Mouse (Mus musculus) urinary bladder, postnatal 10 days (tissue): ENCODE measurements around the gene 4933402N03Rik.

Experiments
- DNase-seq: peaks from one replicate; pipeline ENCODE4 v3.0.0; 2022; ENCODE audit warnings: low spot score

Gene 4933402N03Rik

DNA sequence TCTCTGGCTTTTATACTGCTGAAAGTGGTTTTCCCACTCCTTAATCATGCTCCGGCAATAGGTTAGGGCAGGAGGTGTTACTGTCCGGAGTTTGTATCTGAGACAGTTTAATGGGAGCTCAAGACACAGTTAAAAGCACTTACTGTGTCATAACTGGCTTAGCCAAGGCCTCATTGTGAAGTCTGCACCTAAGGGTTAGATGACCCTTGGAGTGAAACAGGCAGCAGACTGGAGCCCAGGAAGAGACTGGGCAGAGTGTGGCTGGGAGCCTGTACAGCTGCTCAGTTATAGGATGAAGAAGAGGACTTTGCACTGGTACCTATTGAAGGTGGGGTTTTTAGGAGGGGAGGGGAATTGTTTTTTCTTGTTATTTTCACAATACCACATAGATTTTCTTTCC lies at the start of gene 4933402N03Rik:
TSS of gene 4933402N03Rik (minus strand) at position 101 of the 400 bp plus-strand sequence.
- DNase-seq = no peak

DNA sequence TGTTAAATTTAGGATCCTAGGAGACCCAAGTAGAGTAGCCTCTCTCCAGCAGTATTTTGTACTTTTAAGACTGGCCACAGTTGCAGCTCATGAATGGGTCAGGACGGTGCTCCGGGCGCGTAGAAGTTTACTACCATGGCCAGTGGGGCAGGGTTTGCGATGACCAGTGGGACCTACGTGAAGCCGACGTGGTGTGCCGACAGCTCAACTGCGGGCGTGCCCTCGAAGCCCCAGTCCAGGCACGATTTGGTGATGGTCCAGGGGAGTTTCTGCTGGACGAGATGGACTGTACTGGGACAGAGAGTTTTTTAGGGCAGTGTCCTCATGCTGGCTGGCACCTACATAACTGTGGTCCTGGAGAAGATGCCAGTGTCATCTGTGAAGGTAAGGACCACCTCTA lies 41.9 kb upstream of the 4933402N03Rik start:
- DNase-seq = no peak

DNA sequence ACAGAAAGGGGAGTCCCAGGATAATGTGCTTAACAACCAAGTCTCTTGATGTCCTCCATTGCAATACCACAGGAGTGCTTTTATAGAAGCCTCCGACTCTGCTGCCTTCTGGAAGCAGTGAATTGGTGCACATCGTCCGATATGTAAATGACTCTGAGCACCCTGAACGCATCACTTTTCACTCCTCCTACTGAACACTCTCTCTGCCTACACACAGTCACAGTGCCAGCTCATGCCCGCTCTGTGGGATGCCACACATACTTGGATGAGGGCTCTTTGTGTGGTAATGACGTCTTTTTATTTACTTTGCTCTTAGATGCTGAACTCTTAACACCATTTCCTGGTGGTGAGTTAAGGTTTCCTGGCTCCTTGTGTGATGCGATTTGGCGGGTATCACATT lies 40.9 kb upstream of the 4933402N03Rik start:
- DNase-seq = no peak

DNA sequence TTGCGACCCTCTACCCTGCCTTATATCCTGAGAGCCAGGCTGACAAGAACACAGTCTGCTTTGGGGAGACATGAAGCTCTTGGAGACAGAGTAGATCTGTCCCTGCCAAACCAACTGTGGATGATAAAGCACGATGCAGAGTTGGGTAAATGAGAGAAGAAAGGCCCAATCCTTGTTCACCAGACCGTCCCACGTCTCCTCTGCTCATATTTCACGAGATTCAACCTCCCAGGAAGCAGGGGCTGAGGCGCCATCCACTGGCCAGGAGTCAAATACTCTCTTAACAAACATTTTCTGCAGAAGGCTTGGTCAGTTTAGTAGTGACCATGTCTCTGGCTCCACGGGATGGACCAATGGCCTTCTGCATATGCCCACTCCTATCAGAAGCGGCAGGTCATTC lies 38.2 kb upstream of the 4933402N03Rik start:
- DNase-seq = no peak

DNA sequence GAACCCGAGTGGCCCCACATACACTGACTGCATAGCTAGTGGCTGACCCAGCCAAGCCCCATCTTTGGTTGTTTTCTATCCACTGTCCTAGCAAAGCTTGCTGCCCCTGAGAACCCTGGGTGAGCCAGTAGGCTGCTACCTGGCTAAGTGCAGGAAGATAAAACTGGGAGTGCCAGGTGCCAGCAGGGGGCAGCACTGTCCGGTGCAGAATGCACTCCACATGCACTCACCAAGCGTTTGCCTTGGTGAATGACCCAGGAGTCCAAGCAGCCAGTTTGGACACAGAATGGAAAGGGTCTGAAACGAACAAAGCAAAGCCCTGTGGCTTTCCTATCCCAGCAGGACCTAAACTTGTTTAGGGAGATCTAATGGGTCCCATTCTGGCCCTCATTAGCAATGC lies 36.6 kb upstream of the 4933402N03Rik start:
- DNase-seq = no peak

DNA sequence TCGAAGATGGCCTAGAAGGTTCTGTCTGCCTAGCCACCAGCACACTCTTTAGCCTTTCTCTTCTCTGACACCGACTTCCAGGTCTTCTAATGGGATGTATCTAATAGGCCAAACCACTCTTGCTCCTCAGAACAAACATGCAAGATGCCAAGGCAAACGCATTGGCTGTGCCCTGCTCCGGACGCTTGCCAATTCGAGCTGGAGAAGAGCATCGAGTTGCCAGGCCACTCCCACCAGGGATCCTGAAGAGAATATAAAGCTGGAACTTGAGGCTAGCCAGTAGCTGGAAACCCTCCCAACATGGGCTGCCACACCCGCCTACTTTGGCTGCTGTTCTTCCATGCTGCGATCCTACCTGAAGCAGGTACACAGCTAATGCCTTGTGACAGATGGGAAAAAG lies 28.0 kb upstream of the 4933402N03Rik start, which contains the start of gene 5430419D17Rik:
TSS of gene 5430419D17Rik (plus strand) at position 282 of the 400 bp plus-strand sequence.
- no peak for DNase-seq

DNA sequence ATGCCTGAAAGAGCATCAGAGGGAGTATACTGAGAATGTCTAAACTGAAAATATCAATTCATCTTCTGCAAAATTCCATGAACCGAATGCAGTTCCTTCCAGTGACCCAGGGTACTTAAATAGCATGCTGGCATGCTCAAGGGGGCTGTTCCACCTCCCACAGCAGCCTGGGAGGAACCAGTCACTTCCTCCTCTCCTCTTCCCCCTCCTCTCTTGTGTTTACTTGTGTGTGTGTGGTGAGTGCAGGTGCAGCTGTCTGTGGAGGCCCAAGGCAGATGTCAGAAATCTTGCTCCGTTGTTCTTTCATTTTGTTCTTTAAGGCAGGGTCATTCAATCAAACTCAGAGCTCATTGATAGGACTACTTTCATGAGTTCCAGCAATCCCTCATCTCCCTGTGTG lies 23.0 kb upstream of the 4933402N03Rik start:
- no peak for DNase-seq

DNA sequence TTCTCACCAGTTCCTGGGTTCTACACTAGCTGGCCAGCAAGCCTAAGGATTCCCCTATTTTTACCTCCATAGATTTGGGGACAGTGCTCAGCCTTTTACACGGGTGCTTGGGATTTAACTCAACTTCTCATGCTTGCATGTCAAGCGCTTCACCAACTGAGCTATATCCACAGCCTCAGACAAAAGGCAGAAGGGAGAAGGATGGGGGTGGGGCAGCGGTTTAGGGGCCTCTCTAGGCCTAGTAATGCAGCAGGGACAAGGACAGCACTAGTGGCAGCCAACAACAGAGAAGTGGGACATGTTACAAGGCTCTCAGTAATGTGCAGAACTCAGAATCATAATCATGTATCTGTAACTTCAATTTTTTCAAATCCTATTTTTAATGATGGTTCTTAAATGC lies 21.7 kb upstream of the 4933402N03Rik start:
- no peak for DNase-seq

DNA sequence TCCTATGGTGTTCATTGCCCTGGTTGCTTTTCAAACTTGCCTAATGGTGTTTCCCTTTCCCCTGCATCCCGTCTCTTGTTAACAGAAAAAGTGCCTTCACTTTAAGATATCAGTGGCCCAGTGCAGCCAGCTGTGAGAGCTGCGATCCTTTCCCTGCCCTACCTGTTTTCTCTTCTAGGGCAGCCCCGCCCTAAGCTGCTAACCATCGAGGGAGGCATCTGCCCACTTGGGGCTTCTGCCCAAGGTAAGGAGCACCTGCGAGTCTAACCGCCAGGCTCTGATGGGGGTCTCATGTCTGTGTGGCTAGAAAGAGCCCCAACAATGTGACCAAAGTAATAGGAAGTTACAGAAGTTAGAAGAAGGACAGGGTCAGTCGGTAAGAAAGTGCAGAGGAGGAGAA lies 16.1 kb upstream of the 4933402N03Rik start:
- DNase-seq = no peak

DNA sequence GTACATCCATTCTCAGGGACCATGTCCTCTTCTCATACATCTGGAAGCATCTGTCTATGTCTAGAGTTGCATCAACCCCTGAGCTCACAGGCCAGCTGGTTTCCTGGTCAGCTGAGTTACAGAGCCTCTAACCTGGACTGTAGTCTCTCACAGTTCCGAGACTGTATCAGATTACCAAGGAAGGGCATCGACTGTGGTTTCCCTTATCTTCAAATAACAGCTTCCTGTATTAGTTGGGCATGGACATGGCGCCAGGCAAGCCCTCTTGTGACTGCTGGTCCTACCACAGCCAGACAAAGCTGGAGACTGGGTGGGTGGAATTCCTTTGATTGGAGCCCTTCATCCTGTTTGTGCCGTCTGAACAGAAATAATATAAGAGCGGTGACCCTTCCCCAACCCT lies 6.9 kb upstream of the 4933402N03Rik start:
- no peak for DNase-seq

DNA sequence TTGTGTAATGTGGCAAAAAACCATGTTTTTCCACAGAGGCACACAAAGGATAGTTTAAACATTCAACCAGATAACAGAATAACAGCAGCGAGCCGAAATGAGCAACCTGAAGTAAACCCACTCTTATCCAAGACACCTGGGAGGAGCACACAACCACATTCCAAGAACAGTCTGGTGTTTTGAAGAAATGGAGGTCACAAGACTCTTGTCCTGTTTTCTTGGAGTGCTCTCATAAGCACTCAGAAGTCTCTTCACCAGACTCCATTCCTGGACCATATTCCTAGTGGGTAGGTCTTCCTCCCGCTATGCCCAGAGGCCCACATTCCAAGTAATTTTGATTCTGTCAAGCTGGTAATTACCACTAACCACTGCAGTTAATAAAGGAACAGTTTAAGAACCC lies 4.1 kb upstream of the 4933402N03Rik start:
- DNase-seq = no peak

DNA sequence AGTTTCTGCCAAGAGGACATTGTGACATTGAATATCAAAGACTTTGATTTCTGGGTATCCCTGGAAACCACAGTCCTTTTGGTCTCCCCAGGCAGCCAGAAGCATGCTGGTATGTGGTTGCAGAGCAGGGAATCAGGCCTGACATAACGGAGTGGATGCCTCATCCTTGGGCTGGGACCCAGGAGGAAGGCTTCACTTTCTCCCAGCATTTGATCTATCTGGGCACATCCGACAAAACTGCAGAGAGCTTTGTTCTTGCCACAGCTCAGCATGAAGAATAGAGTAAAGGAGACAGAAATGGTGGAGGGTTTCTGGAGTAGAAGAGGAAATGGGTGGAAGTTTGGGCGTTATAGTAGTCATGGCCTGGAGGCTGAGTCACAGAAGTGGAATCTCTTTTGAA lies 12.9 kb downstream of the 4933402N03Rik start:
- no peak for DNase-seq

DNA sequence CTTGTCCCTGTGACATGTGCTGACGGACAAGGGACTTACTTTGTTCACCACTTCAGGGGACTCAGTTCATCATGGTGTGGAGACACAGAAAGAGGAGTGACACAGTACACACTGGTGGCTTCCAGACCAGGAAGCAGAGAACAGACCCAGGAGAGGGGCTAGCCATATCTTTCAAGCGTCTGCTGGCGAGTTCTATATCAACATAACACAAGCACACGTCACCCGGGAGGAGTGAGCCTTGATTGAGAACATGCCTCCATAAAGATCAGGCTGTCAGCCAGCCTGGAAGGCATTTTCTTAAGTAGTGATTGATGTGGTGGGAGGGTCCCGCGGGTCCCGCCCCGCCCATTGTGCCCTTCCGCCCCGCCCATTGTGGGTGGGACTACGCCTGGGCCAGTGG lies 16.1 kb downstream of the 4933402N03Rik start:
- DNase-seq = no peak

DNA sequence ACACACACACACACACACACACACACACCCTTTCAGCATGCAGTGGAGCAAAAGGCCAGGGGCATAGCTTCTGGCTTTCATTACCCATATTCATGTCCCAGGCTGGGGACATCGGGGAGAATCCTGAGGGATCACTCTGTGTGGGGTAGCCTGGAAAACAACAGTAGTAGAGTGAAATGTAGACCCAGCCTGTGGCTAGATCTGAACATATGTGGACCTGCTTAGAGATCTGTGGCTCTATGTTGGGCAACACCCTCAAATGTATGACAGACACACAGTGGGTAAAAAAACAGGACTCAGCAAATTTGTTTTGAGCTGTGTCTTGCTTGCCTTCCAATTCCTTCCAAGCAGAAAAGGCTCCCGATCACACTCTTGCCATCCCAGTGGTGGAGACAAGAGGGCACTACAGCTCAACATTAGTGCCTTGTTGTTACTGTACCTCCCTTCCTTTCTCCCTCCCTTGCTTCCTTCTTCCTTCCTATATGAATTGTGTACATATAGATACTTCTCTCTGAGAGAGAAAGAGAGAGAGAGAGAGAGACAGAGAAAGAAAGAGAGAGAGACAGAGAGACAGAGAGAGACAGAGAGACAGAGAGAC lies 23.8 kb downstream of the 4933402N03Rik start:
- no peak for DNase-seq

DNA sequence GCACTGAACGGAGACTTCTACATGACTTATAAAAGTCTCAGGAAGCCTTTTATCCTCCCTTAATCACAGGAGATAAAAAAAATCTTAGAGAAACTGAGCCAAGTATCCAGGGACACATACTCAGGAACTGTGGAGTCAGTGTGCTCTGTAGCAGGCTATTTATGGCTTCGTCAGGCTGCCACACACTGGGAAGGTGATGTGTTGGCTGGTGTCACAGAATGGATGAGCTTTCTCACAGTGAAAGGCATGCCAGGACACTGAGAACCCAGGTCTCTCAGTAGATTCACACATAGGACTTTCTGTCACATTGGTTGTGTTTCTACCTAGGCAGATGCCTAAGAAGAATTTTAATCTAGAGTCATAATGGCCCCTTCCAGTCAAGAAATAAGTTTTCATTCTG lies 31.7 kb downstream of the 4933402N03Rik start:
- no peak for DNase-seq

DNA sequence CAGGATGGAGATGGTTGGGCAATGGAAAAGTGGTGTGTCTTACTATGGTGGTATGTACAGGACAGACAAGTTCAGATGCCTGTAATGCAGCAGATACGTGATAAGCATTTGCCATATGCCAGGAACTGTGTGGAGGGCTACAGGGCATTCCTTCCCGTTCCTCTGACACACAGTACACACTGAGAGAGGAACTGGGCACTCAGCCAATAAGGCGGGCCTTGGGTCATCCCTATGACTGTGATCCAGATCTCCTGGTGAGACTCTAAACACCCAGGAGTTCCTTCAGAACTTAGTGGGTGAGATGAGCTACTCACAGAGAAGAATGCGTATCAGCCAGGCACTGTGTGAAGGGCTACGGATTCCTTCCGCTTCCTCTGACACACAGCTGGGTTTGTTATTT lies 32.4 kb downstream of the 4933402N03Rik start:
- DNase-seq = no peak

DNA sequence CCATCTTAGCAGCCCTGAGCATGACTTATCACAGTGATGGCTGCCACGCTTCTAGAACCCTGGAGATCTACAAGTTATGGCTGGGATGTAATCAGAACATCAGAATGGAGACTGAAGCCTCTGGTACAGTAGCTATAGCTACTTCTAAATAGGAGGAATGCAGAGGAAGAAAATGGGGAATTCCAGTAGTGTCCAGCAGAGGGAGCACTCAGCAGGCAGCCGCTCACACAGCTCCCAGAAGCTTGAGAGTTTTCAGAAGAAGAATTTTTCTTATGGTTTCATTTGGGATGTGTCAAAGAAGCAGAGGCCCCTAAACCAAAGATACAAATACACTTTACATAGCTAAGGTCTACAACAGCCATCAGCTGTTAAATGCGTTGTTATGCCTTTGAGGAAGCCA lies 33.6 kb downstream of the 4933402N03Rik start:
- DNase-seq = no peak
